Mouse (Mus musculus) ES-Bruce4 (cell line): ENCODE data around the gene Mypn. TPM values are rescaled to one million over a fixed set of nuclear protein-coding genes. Genes with fewer than 3 reads are reported as not detected.

Experiments used
- H3K27ac ChIP-seq: 2 replicates; pipeline ENCODE4 v1.5.1; 2012; ENCODE audit warnings: low read length, inconsistent platforms; ENCODE audit not compliant: insufficient read depth
- H3K27me3 ChIP-seq: 2 replicates; pipeline ENCODE4 v1.6.1; 2012; ENCODE audit warnings: mild to moderate bottlenecking, low read length, inconsistent platforms; ENCODE audit not compliant: control insufficient read depth, poor library complexity, insufficient read depth, severe bottlenecking
- H3K36me3 ChIP-seq: 2 replicates; pipeline ENCODE4 v1.6.1; 2012; ENCODE audit warnings: inconsistent platforms, mild to moderate bottlenecking, low read length, moderate library complexity; ENCODE audit not compliant: control insufficient read depth, poor library complexity, insufficient read depth, severe bottlenecking
- H3K4me1 ChIP-seq: one replicate; pipeline ENCODE4 v1.8.1; 2011; ENCODE audit warnings: low read length; ENCODE audit not compliant: control insufficient read depth, insufficient read depth
- H3K4me3 ChIP-seq: 2 replicates; pipeline ENCODE4 v1.5.1; 2011; ENCODE audit warnings: low read depth, mild to moderate bottlenecking, low read length
- H3K9ac ChIP-seq: 2 replicates; pipeline ENCODE4 v1.6.1; 2012; ENCODE audit warnings: low read depth, mild to moderate bottlenecking, inconsistent platforms; ENCODE audit not compliant: poor library complexity, severe bottlenecking
- H3K9me3 ChIP-seq: replicated peaks from 2 replicates; pipeline ENCODE4 v1.6.1; 2012; ENCODE audit warnings: mild to moderate bottlenecking, low read length, inconsistent platforms; ENCODE audit not compliant: control insufficient read depth, poor library complexity, insufficient read depth, severe bottlenecking
- CTCF ChIP-seq: IDR thresholded peaks from one replicate; pipeline ENCODE4 v1.8.1; 2011; ENCODE audit warnings: low read depth, low read length
- EP300 ChIP-seq: IDR thresholded peaks from 2 replicates; pipeline ENCODE4 v1.6.1; 2011; ENCODE audit warnings: low read depth, low read length; ENCODE audit not compliant: insufficient read depth
- POLR2A ChIP-seq: IDR thresholded peaks from one replicate; pipeline ENCODE4 v1.8.1; 2011; ENCODE audit warnings: low read length; ENCODE audit not compliant: insufficient read depth
- polyA plus RNA-seq: library from polyadenylated mRNA; stranded (reverse); fragments of >200 nt; gene quantifications from 2 replicates; pipeline ENCODE4 v1.2.4, GENCODE M21; 2011; ENCODE audit warnings: low read depth; ENCODE audit not compliant: missing spikeins, insufficient read depth, insufficient read length

The Mypn gene
- polyA plus RNA-seq, 1 experiment = 0.66 TPM

GRCm38 (mm10) chr10:63236663-63237062 is 32.9 kb upstream of the Mypn start:
- Histone ChIP-seq H3K27ac (no peak overlapping the region; the same call in 1 of the 2 replicates), H3K27me3 (no peaks in the 10 kb centered on the region), H3K9me3 (no peaks in the 10 kb centered on the region), H3K4me1 (peaks cover 2% of the 10 kb centered on the region), H3K36me3 (no peaks in the 10 kb centered on the region), H3K9ac (no peak overlapping the region), H3K4me3 (no peak overlapping the region)
- peak; percentile 60; the same call in 1 of the 2 replicates for TF ChIP-seq EP300
- no peak for TF ChIP-seq POLR2A
- no peak for TF ChIP-seq CTCF

GRCm38 (mm10) chr10:63235889-63236288 is 32.1 kb upstream of the Mypn start:
- Histone ChIP-seq H3K9me3 (no peaks in the 10 kb centered on the region), H3K27ac (no peak overlapping the region), H3K27me3 (no peaks in the 10 kb centered on the region), H3K4me3 (no peak overlapping the region), H3K4me1 (peaks cover 2% of the 10 kb centered on the region), H3K36me3 (no peaks in the 10 kb centered on the region), H3K9ac (no peak overlapping the region)
- TF ChIP-seq EP300 (no peak), CTCF (no peak)

- TF ChIP-seq CTCF (no peak), POLR2A (no peak), EP300 (no peak)
- Histone ChIP-seq H3K36me3 (no peaks in the 10 kb centered on the region), H3K9ac (no peak overlapping the region), H3K4me1 (peaks cover 2% of the 10 kb centered on the region), H3K9me3 (no peaks in the 10 kb centered on the region), H3K27ac (no peak overlapping the region), H3K4me3 (no peak overlapping the region), H3K27me3 (no peaks in the 10 kb centered on the region)
Observed at GRCm38 (mm10) chr10:63234133-63234532, 30.4 kb upstream of the Mypn start.

- no peaks in the 10 kb centered on the region for H3K27me3 ChIP-seq
- TF ChIP-seq CTCF = no peak
- no peak for TF ChIP-seq POLR2A
- no peak for TF ChIP-seq EP300
- no peaks in the 10 kb centered on the region for H3K9me3 ChIP-seq
- no peak overlapping the region for H3K27ac ChIP-seq
- no peak overlapping the region for H3K9ac ChIP-seq
- no peaks in the 10 kb centered on the region for H3K36me3 ChIP-seq
- H3K4me3 ChIP-seq = no peak overlapping the region
- H3K4me1 ChIP-seq = no peaks in the 10 kb centered on the region
Observed at GRCm38 (mm10) chr10:63231630-63232029, 27.9 kb upstream of the Mypn start.

GRCm38 (mm10) chr10:63230854-63231253 is 27.1 kb upstream of the Mypn start:
- no peak overlapping the region for H3K4me3 ChIP-seq
- no peak for TF ChIP-seq POLR2A
- no peak for TF ChIP-seq CTCF
- no peak for TF ChIP-seq EP300
- H3K27me3 ChIP-seq = no peaks in the 10 kb centered on the region
- H3K36me3 ChIP-seq = no peaks in the 10 kb centered on the region
- H3K4me1 ChIP-seq = no peaks in the 10 kb centered on the region
- H3K27ac ChIP-seq = no peak overlapping the region
- H3K9ac ChIP-seq = no peak overlapping the region
- no peaks in the 10 kb centered on the region for H3K9me3 ChIP-seq

- Histone ChIP-seq H3K4me3 (no peak overlapping the region), H3K27me3 (no peaks in the 10 kb centered on the region), H3K9ac (no peak overlapping the region), H3K4me1 (no peaks in the 10 kb centered on the region), H3K27ac (no peak overlapping the region), H3K9me3 (no peaks in the 10 kb centered on the region), H3K36me3 (no peaks in the 10 kb centered on the region)
- TF ChIP-seq CTCF (no peak), POLR2A (no peak), EP300 (no peak)
Observed at GRCm38 (mm10) chr10:63230266-63230665, 26.5 kb upstream of the Mypn start.
